Mouse (Mus musculus): ENCODE measurements around the gene Kcnip4. TPM values are rescaled to one million over a fixed set of nuclear protein-coding genes. Genes with fewer than 3 reads are reported as not detected.

Gene Kcnip4
- total and polyA plus RNA-seq, 3 experiments = 0.19 TPM; not detected in 2

GRCm38 (mm10) chr5:48633631-48634030, 891.1 kb downstream of the Kcnip4 start:
- no peaks in the 10 kb centered on the region for H3K36me3 ChIP-seq (ENCODE audit: control insufficient read depth in 1 of 2, insufficient read depth in 2 of 2, low read length in 2 of 2)
- H3K79me2 ChIP-seq (ENCODE audit: control insufficient read depth, insufficient read depth, low read length, poor library complexity) = no peaks in the 10 kb centered on the region
- no peaks in the 10 kb centered on the region for H3K9me3 ChIP-seq (replicated peaks; ENCODE audit: insufficient read depth, low read length)
- peaks cover 0 to 3% of the 10 kb centered on the region in 2 experiments; a peak in 1 of 4 replicates for H3K27me3 ChIP-seq (ENCODE audit: control insufficient read depth in 1 of 2, insufficient read depth in 2 of 2, low read length in 2 of 2)
- no peak overlapping the region for H3K9ac ChIP-seq (ENCODE audit: control insufficient read depth, low read depth, low read length, poor library complexity, severe bottlenecking)
- H3K4me3 ChIP-seq (ENCODE audit: control insufficient read depth in 1 of 2, insufficient read depth in 1 of 2, low read depth in 2 of 2, low read length in 2 of 2) = no peak overlapping the region
- H3K27ac ChIP-seq (ENCODE audit: control insufficient read depth, low read depth, low read length) = no peak overlapping the region
- H3K4me1 ChIP-seq (ENCODE audit: control insufficient read depth in 1 of 2, insufficient read depth in 2 of 2, low read length in 2 of 2) = no peaks in the 10 kb centered on the region
- DNase-seq (ENCODE audit: low read depth, low spot score) = no peak
- TF ChIP-seq E2F4 (IDR thresholded peaks at IDR 0.05; ENCODE audit: borderline replicate concordance, low read depth, low read length) (no peak), TBP (IDR thresholded peaks at IDR 0.05; ENCODE audit: low read depth, low read length) (no peak), POLR2A (IDR thresholded peaks at IDR 0.05; ENCODE audit: control insufficient read depth in 1 of 2, insufficient read depth in 1 of 2, low read depth in 1 of 2, low read length in 2 of 2, poor library complexity in 1 of 2) (no peak), MAFK (IDR thresholded peaks at IDR 0.05; ENCODE audit: borderline replicate concordance, low read depth, low read length) (no peak), MYC (IDR thresholded peaks at IDR 0.05; ENCODE audit: low read depth, low read length) (no peak), RCOR1 (IDR thresholded peaks at IDR 0.05; ENCODE audit: low read depth, low read length) (no peak), NRF1 (IDR thresholded peaks at IDR 0.05; ENCODE audit: insufficient read depth, low read depth, low read length, poor library complexity, severe bottlenecking) (no peak), GATA1 (IDR thresholded peaks at IDR 0.05; ENCODE audit: low read depth, low read length) (no peak)

GRCm38 (mm10) chr5:48623370-48623769, 901.3 kb downstream of the Kcnip4 start:
- peaks cover 3% of the 10 kb centered on the region in 2 experiments; a peak in 3 of 4 replicates for H3K27me3 ChIP-seq (ENCODE audit: control insufficient read depth in 1 of 2, insufficient read depth in 2 of 2, low read length in 2 of 2)
- H3K79me2 ChIP-seq (ENCODE audit: control insufficient read depth, insufficient read depth, low read length, poor library complexity) = no peaks in the 10 kb centered on the region
- no peaks in the 10 kb centered on the region for H3K36me3 ChIP-seq (ENCODE audit: control insufficient read depth in 1 of 2, insufficient read depth in 2 of 2, low read length in 2 of 2)
- no peak for TF ChIP-seq TBP (IDR thresholded peaks at IDR 0.05; ENCODE audit: low read depth, low read length)
- no peak for TF ChIP-seq SMC3 (IDR thresholded peaks at IDR 0.05; ENCODE audit: low read depth, low read length)
- TF ChIP-seq MAZ (IDR thresholded peaks at IDR 0.05; ENCODE audit: low read depth, low read length) = no peak
- no peak for TF ChIP-seq JUND (IDR thresholded peaks at IDR 0.05; ENCODE audit: low read depth, low read length)
- TF ChIP-seq E2F4 (IDR thresholded peaks at IDR 0.05; ENCODE audit: borderline replicate concordance, low read depth, low read length) = no peak
- TF ChIP-seq ZKSCAN1 (IDR thresholded peaks at IDR 0.05; ENCODE audit: low read depth, low read length) = no peak
- TF ChIP-seq NRF1 (IDR thresholded peaks at IDR 0.05; ENCODE audit: insufficient read depth, low read depth, low read length, poor library complexity, severe bottlenecking) = no peak
- TF ChIP-seq UBTF (IDR thresholded peaks at IDR 0.05; ENCODE audit: borderline replicate concordance, insufficient read depth, low read depth, low read length) = no peak
- no peak for TF ChIP-seq MAX (IDR thresholded peaks at IDR 0.05; ENCODE audit: low read length)
- no peak for TF ChIP-seq TAL1 (IDR thresholded peaks at IDR 0.05; ENCODE audit: low read length)
- no peak for TF ChIP-seq POLR2AphosphoS2 (IDR thresholded peaks at IDR 0.05; ENCODE audit: low read length)
- TF ChIP-seq CHD1 (IDR thresholded peaks at IDR 0.05; ENCODE audit: low read depth, low read length) = no peak
- no peak overlapping the region for H3K27ac ChIP-seq (ENCODE audit: control insufficient read depth, low read depth, low read length)
- H3K9ac ChIP-seq (ENCODE audit: control insufficient read depth, low read depth, low read length, poor library complexity, severe bottlenecking) = no peak overlapping the region
- no peak overlapping the region for H3K4me3 ChIP-seq (ENCODE audit: control insufficient read depth in 1 of 2, insufficient read depth in 1 of 2, low read depth in 2 of 2, low read length in 2 of 2)
- H3K4me1 ChIP-seq (ENCODE audit: control insufficient read depth in 1 of 2, insufficient read depth in 2 of 2, low read length in 2 of 2) = no peaks in the 10 kb centered on the region
- no peaks in the 10 kb centered on the region for H3K9me3 ChIP-seq (replicated peaks; ENCODE audit: insufficient read depth, low read length)
- no peak for DNase-seq (ENCODE audit: low read depth, low spot score)

Data from MEL (cell line).